Mouse (Mus musculus) brain, embryonic 14.5 days (tissue): Measurements from ENCODE around the gene Medag.

Experiments used
- CTCF ChIP-seq: fragments of 200-500 bp; IDR thresholded peaks from 2 replicates; pipeline ENCODE4 v1.5.1; 2012; ENCODE audit warnings: inconsistent platforms, mild to moderate bottlenecking, moderate library complexity, borderline replicate concordance; ENCODE audit not compliant: insufficient read depth, insufficient read length; ENCODE audit errors: extremely low read depth
- POLR2A ChIP-seq: fragments of 200-500 bp; IDR thresholded peaks from 2 replicates; pipeline ENCODE4 v1.6.1; 2012; ENCODE audit warnings: mild to moderate bottlenecking, inconsistent platforms, borderline replicate concordance; ENCODE audit not compliant: poor library complexity, insufficient read depth, insufficient read length, severe bottlenecking; ENCODE audit errors: extremely low read depth

- no peak for TF ChIP-seq CTCF
- TF ChIP-seq POLR2A = no peak
Observed at GRCm38 (mm10) chr5:149378566-149378965, 33.0 kb upstream of the Medag start.
